Mouse (Mus musculus): ENCODE results near the gene Schip1. TPM values are rescaled to one million over a fixed set of nuclear protein-coding genes. Genes with fewer than 3 reads are reported as not detected.

Gene Schip1
- polyA plus RNA-seq, 1 experiment from 2014 or later = 188 TPM

- Histone ChIP-seq H3K27me3 (ENCODE audit: control insufficient read depth, insufficient read depth, low read length) (no peaks in the 10 kb centered on the region), H3K9ac (replicated peaks; ENCODE audit: low read depth, low read length) (no peak overlapping the region), H3K4me1 (ENCODE audit: control insufficient read depth, insufficient read depth, low read length) (no peaks in the 10 kb centered on the region), H3K36me3 (ENCODE audit: control insufficient read depth, insufficient read depth, low read length) (no peaks in the 10 kb centered on the region), H3K4me3 (ENCODE audit: low read depth, low read length) (no peak overlapping the region), H3K4me2 (ENCODE audit: low read depth, low read length) (no peak overlapping the region), H3K27ac (ENCODE audit: low read depth, low read length) (no peak overlapping the region), H3K9me3 (ENCODE audit: control insufficient read depth, low read length) (no peaks in the 10 kb centered on the region)
- WGBS = 76% methylated on average over 4 of the region's 4 CpGs
- no peak for ATAC-seq (ENCODE audit: low read depth)
Observed at GRCm38 (mm10) chr3:68531908-68532307, 467.3 kb downstream of the Schip1 start.

- Histone ChIP-seq H3K9ac (replicated peaks; ENCODE audit: low read depth, low read length) (no peak overlapping the region), H3K4me1 (ENCODE audit: control insufficient read depth, insufficient read depth, low read length) (no peaks in the 10 kb centered on the region), H3K4me2 (ENCODE audit: low read depth, low read length) (no peak overlapping the region), H3K4me3 (ENCODE audit: low read depth, low read length) (no peak overlapping the region), H3K27ac (ENCODE audit: low read depth, low read length) (no peak overlapping the region), H3K36me3 (ENCODE audit: control insufficient read depth, insufficient read depth, low read length) (no peaks in the 10 kb centered on the region), H3K9me3 (ENCODE audit: control insufficient read depth, low read length) (no peaks in the 10 kb centered on the region), H3K27me3 (ENCODE audit: control insufficient read depth, insufficient read depth, low read length) (no peaks in the 10 kb centered on the region)
- WGBS = 25% methylated on average over 6 of the region's 7 CpGs
- ATAC-seq (ENCODE audit: low read depth) = no peak
Observed at GRCm38 (mm10) chr3:68534571-68535051, 470.0 kb downstream of the Schip1 start.

- H3K27ac ChIP-seq (ENCODE audit: low read depth, low read length) = no peak overlapping the region
- 77% methylated on average over 7 of the region's 7 CpGs for WGBS
Observed at GRCm38 (mm10) chr3:68535160-68535728, 470.6 kb downstream of the Schip1 start.

GRCm38 (mm10) chr3:68536071-68536470 is 471.5 kb downstream of the Schip1 start:
- Histone ChIP-seq H3K4me3 (ENCODE audit: low read depth, low read length) (no peak overlapping the region), H3K27me3 (ENCODE audit: control insufficient read depth, insufficient read depth, low read length) (no peaks in the 10 kb centered on the region), H3K27ac (ENCODE audit: low read depth, low read length) (no peak overlapping the region), H3K4me2 (ENCODE audit: low read depth, low read length) (no peak overlapping the region), H3K36me3 (ENCODE audit: control insufficient read depth, insufficient read depth, low read length) (no peaks in the 10 kb centered on the region), H3K4me1 (ENCODE audit: control insufficient read depth, insufficient read depth, low read length) (no peaks in the 10 kb centered on the region), H3K9me3 (ENCODE audit: control insufficient read depth, low read length) (no peaks in the 10 kb centered on the region), H3K9ac (replicated peaks; ENCODE audit: low read depth, low read length) (no peak overlapping the region)
- WGBS = 66% methylated on average over 3 of the region's 3 CpGs
- ATAC-seq (ENCODE audit: low read depth) = no peak

More at GRCm38 (mm10) chr3:68535160-68535728, 470.6 kb downstream of the Schip1 start:
- Histone ChIP-seq H3K9me3 (ENCODE audit: control insufficient read depth, low read length) (no peaks in the 10 kb centered on the region), H3K9ac (replicated peaks; ENCODE audit: low read depth, low read length) (no peak overlapping the region), H3K4me3 (ENCODE audit: low read depth, low read length) (no peak overlapping the region), H3K36me3 (ENCODE audit: control insufficient read depth, insufficient read depth, low read length) (no peaks in the 10 kb centered on the region), H3K4me1 (ENCODE audit: control insufficient read depth, insufficient read depth, low read length) (no peaks in the 10 kb centered on the region), H3K27me3 (ENCODE audit: control insufficient read depth, insufficient read depth, low read length) (no peaks in the 10 kb centered on the region), H3K4me2 (ENCODE audit: low read depth, low read length) (no peak overlapping the region)
- no peak for ATAC-seq (ENCODE audit: low read depth)

- H3K4me1 ChIP-seq (ENCODE audit: control insufficient read depth, insufficient read depth, low read length) = peaks cover 4% of the 10 kb centered on the region; the same call in 1 of the 2 replicates
- no peak overlapping the region for H3K9ac ChIP-seq (replicated peaks; ENCODE audit: low read depth, low read length)
- H3K27me3 ChIP-seq (ENCODE audit: control insufficient read depth, insufficient read depth, low read length) = no peaks in the 10 kb centered on the region
- WGBS = 87% methylated on average over 8 of the region's 8 CpGs
- no peak overlapping the region for H3K4me3 ChIP-seq (ENCODE audit: low read depth, low read length)
- no peak overlapping the region for H3K4me2 ChIP-seq (ENCODE audit: low read depth, low read length)
- no peak for ATAC-seq (ENCODE audit: low read depth)
- H3K36me3 ChIP-seq (ENCODE audit: control insufficient read depth, insufficient read depth, low read length) = no peaks in the 10 kb centered on the region
- H3K9me3 ChIP-seq (ENCODE audit: control insufficient read depth, low read length) = no peaks in the 10 kb centered on the region
- H3K27ac ChIP-seq (ENCODE audit: low read depth, low read length) = no peak overlapping the region
Observed at GRCm38 (mm10) chr3:68541688-68542087, 477.1 kb downstream of the Schip1 start.

GRCm38 (mm10) chr3:68542944-68543501 is 478.4 kb downstream of the Schip1 start:
- peaks cover 4% of the 10 kb centered on the region; the same call in 1 of the 2 replicates for H3K4me1 ChIP-seq (ENCODE audit: control insufficient read depth, insufficient read depth, low read length)
- 3% methylated on average over 7 of the region's 7 CpGs for WGBS
- peak; percentile 81 for ATAC-seq (ENCODE audit: low read depth)
- H3K27me3 ChIP-seq (ENCODE audit: control insufficient read depth, insufficient read depth, low read length) = no peaks in the 10 kb centered on the region
- H3K36me3 ChIP-seq (ENCODE audit: control insufficient read depth, insufficient read depth, low read length) = no peaks in the 10 kb centered on the region
- H3K9ac ChIP-seq (replicated peaks; ENCODE audit: low read depth, low read length) = no peak overlapping the region
- peak overlapping the region; percentile 35; the same call in 1 of the 2 replicates for H3K4me2 ChIP-seq (ENCODE audit: low read depth, low read length)
- no peak overlapping the region for H3K4me3 ChIP-seq (ENCODE audit: low read depth, low read length)
- no peak overlapping the region for H3K27ac ChIP-seq (ENCODE audit: low read depth, low read length)
- H3K9me3 ChIP-seq (ENCODE audit: control insufficient read depth, low read length) = no peaks in the 10 kb centered on the region

GRCm38 (mm10) chr3:68544811-68545210 is 480.2 kb downstream of the Schip1 start:
- 67% methylated on average over 7 of the region's 7 CpGs for WGBS
- no peak overlapping the region for H3K9ac ChIP-seq (replicated peaks; ENCODE audit: low read depth, low read length)
- H3K9me3 ChIP-seq (ENCODE audit: control insufficient read depth, low read length) = no peaks in the 10 kb centered on the region
- no peaks in the 10 kb centered on the region for H3K36me3 ChIP-seq (ENCODE audit: control insufficient read depth, insufficient read depth, low read length)
- H3K27ac ChIP-seq (ENCODE audit: low read depth, low read length) = no peak overlapping the region
- no peak overlapping the region for H3K4me2 ChIP-seq (ENCODE audit: low read depth, low read length)
- H3K4me3 ChIP-seq (ENCODE audit: low read depth, low read length) = no peak overlapping the region
- ATAC-seq (ENCODE audit: low read depth) = peak; percentile 38; the same call in 1 of the 2 replicates
- H3K27me3 ChIP-seq (ENCODE audit: control insufficient read depth, insufficient read depth, low read length) = no peaks in the 10 kb centered on the region
- H3K4me1 ChIP-seq (ENCODE audit: control insufficient read depth, insufficient read depth, low read length) = peaks cover 4% of the 10 kb centered on the region; the same call in 1 of the 2 replicates

GRCm38 (mm10) chr3:68545898-68546297 is 481.3 kb downstream of the Schip1 start:
- no peaks in the 10 kb centered on the region for H3K27me3 ChIP-seq (ENCODE audit: control insufficient read depth, insufficient read depth, low read length)
- no peak overlapping the region for H3K27ac ChIP-seq (ENCODE audit: low read depth, low read length)
- no peak overlapping the region for H3K4me3 ChIP-seq (ENCODE audit: low read depth, low read length)
- no peak overlapping the region for H3K9ac ChIP-seq (replicated peaks; ENCODE audit: low read depth, low read length)
- no peak for ATAC-seq (ENCODE audit: low read depth)
- H3K36me3 ChIP-seq (ENCODE audit: control insufficient read depth, insufficient read depth, low read length) = no peaks in the 10 kb centered on the region
- H3K4me2 ChIP-seq (ENCODE audit: low read depth, low read length) = no peak overlapping the region
- 47% methylated on average over 6 of the region's 6 CpGs for WGBS
- peaks cover 4% of the 10 kb centered on the region; the same call in 1 of the 2 replicates for H3K4me1 ChIP-seq (ENCODE audit: control insufficient read depth, insufficient read depth, low read length)
- no peaks in the 10 kb centered on the region for H3K9me3 ChIP-seq (ENCODE audit: control insufficient read depth, low read length)

- 82% methylated on average over 4 of the region's 4 CpGs for WGBS
- no peak for ATAC-seq (ENCODE audit: low read depth)
- Histone ChIP-seq H3K4me2 (ENCODE audit: low read depth, low read length) (no peak overlapping the region), H3K9me3 (ENCODE audit: control insufficient read depth, low read length) (no peaks in the 10 kb centered on the region), H3K4me1 (ENCODE audit: control insufficient read depth, insufficient read depth, low read length) (no peaks in the 10 kb centered on the region), H3K36me3 (ENCODE audit: control insufficient read depth, insufficient read depth, low read length) (no peaks in the 10 kb centered on the region), H3K27ac (ENCODE audit: low read depth, low read length) (no peak overlapping the region), H3K27me3 (ENCODE audit: control insufficient read depth, insufficient read depth, low read length) (no peaks in the 10 kb centered on the region), H3K4me3 (ENCODE audit: low read depth, low read length) (no peak overlapping the region), H3K9ac (replicated peaks; ENCODE audit: low read depth, low read length) (no peak overlapping the region)
Observed at GRCm38 (mm10) chr3:68555087-68555662, 490.6 kb downstream of the Schip1 start.
